In the genomic region with DNA sequence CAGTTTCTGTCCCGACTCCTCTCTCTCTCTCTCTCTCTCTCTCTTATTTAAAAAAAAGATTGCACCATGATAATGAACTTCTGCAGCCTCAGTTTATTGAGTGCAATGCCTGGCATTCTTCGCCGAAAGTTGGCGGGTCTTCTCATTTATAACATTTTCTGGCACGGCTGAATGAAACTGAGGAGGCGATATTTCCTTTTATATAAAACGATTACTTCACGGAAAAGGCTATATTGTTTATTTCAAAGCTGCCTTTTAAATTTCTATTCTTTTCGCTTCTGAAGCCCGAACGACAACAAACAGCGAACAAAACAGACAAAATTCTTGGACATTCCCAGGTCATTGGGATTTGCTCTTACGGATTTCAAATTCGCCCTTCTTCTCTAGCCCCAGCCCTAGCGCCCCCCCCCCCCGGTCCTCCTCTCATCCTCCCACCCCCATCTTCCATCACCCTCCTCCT, we compare ENCODE assay signal across 8 mouse cellular contexts. TPM values are rescaled to one million over a fixed set of nuclear protein-coding genes. Genes with fewer than 3 reads are reported as not detected.
DNase-seq lines count a peak whose midpoint lies in the region; ATAC-seq and TF ChIP-seq lines count a peak whose summit lies in the region.

No protein-coding gene starts in this region.

- no peaks in the 10 kb centered on the region for H3K9me3 ChIP-seq in hindbrain, embryonic 14.5 days (ENCODE audit: control insufficient read depth, low read length)
- H3K9me3 ChIP-seq in midbrain, embryonic 12.5 days = no peaks in the 10 kb centered on the region

- H3K9ac ChIP-seq in hindbrain, embryonic 14.5 days = peak overlapping the region; percentile 48
- H3K9ac ChIP-seq in midbrain, embryonic 12.5 days (replicated peaks) = peak overlapping the region; percentile 74

- peaks cover 26% of the 10 kb centered on the region for H3K27me3 ChIP-seq in kidney, adult 2 months (replicated peaks; ENCODE audit: control insufficient read depth, insufficient read depth, low read length)
- H3K27me3 ChIP-seq in hindbrain, embryonic 14.5 days (ENCODE audit: control insufficient read depth, insufficient read depth, low read length) = peaks cover 39% of the 10 kb centered on the region; the same call in 1 of the 2 replicates
- peaks cover 15% of the 10 kb centered on the region; the same call in 1 of the 2 replicates for H3K27me3 ChIP-seq in midbrain, embryonic 12.5 days

- 2% methylated on average over 15 of the region's 16 CpGs for WGBS in kidney, adult 2 months
- WGBS in hindbrain, embryonic 14.5 days = 0% methylated on average over 15 of the region's 16 CpGs
- under 1% methylated on average over 15 of the region's 16 CpGs for WGBS in midbrain, embryonic 12.5 days

- peak overlapping the region; percentile 37 for H3K4me3 ChIP-seq in kidney, adult 2 months (ENCODE audit: insufficient read depth, low read depth, low read length)
- peak overlapping the region; percentile 29 for H3K4me3 ChIP-seq in cortical plate, adult 2 months (ENCODE audit: insufficient read depth, low read length)
- H3K4me3 ChIP-seq in hindbrain, embryonic 14.5 days (replicated peaks; ENCODE audit: low read length) = peak overlapping the region; percentile 61
- peak overlapping the region; percentile 60 for H3K4me3 ChIP-seq in midbrain, embryonic 12.5 days

- H3K4me1 ChIP-seq in kidney, adult 2 months (ENCODE audit: control insufficient read depth, insufficient read depth, low read length) = no peaks in the 10 kb centered on the region
- H3K4me1 ChIP-seq in cortical plate, adult 2 months (ENCODE audit: control insufficient read depth, insufficient read depth, low read length) = no peaks in the 10 kb centered on the region
- H3K4me1 ChIP-seq in hindbrain, embryonic 14.5 days (replicated peaks; ENCODE audit: control insufficient read depth, insufficient read depth, low read length) = peaks cover 24% of the 10 kb centered on the region
- peaks cover 14% of the 10 kb centered on the region for H3K4me1 ChIP-seq in midbrain, embryonic 12.5 days

- no peak for ATAC-seq in hindbrain, embryonic 14.5 days (ENCODE audit: low FRiP score)
- ATAC-seq in midbrain, embryonic 12.5 days (ENCODE audit: low FRiP score, low read depth) = no peak

- DNase-seq in kidney, adult 2 months = peak; percentile 5
- no peak for DNase-seq in kidney, adult 8-10 months
- DNase-seq in hindbrain, embryonic 14.5 days (ENCODE audit: low spot score) = peak; percentile 32
- DNase-seq in spleen, postnatal 36 days (ENCODE audit: low spot score in 2 of 2) = no peak
- no peak for DNase-seq in c-Kit-positive CD71-positive TER-119-positive erythroid progenitor cells, embryonic 14.5 days (ENCODE audit: low spot score)
- DNase-seq in embryo, embryonic 10.5 days (ENCODE audit: low spot score) = no peak

- TF ChIP-seq POLR2A in kidney, adult 2 months (IDR thresholded peaks at IDR 0.05; ENCODE audit: low read depth, low read length) = no peak
- TF ChIP-seq POLR2A in cortical plate, adult 2 months (IDR thresholded peaks at IDR 0.05; ENCODE audit: extremely low read depth, insufficient read depth, low read length) = no peak

- no peak overlapping the region for H3K27ac ChIP-seq in kidney, adult 2 months (ENCODE audit: insufficient read depth, low read depth, low read length)
- no peak overlapping the region for H3K27ac ChIP-seq in cortical plate, adult 2 months (ENCODE audit: insufficient read depth, low read length)
- H3K27ac ChIP-seq in hindbrain, embryonic 14.5 days = no peak overlapping the region
- peak overlapping the region; percentile 91 for H3K27ac ChIP-seq in midbrain, embryonic 12.5 days (replicated peaks)

- peak overlapping the region; percentile 97 for H3K4me2 ChIP-seq in hindbrain, embryonic 14.5 days (replicated peaks)
- H3K4me2 ChIP-seq in midbrain, embryonic 12.5 days (replicated peaks) = peak overlapping the region; percentile 86

- H3K36me3 ChIP-seq in kidney, adult 2 months (ENCODE audit: control insufficient read depth, insufficient read depth, low read length) = no peaks in the 10 kb centered on the region
- no peaks in the 10 kb centered on the region for H3K36me3 ChIP-seq in hindbrain, embryonic 14.5 days (replicated peaks; ENCODE audit: control insufficient read depth, insufficient read depth)
- H3K36me3 ChIP-seq in midbrain, embryonic 12.5 days = no peaks in the 10 kb centered on the region

- TF ChIP-seq CTCF in kidney, adult 2 months (conservative IDR thresholded peaks at IDR 0.05; ENCODE audit: insufficient read depth, insufficient read length, low read depth, low read length) = no peak
- no peak for TF ChIP-seq CTCF in cortical plate, adult 2 months (IDR thresholded peaks at IDR 0.05; ENCODE audit: extremely low read depth, insufficient read depth, low read length)

RNA-seq across cellular contexts. Expression of gene Fst, which starts 1.0 kb away (rescaled TPM):
- 6.4 and 6.5 TPM in 2 replicates for polyA plus RNA-seq in kidney, adult 2 months (2012; rRNA removed)
- 4.4 and 5.7 TPM in 2 replicates for polyA plus RNA-seq in cortical plate, adult 2 months (2012; rRNA removed)
- polyA plus RNA-seq in hindbrain, embryonic 14.5 days (2014; fragmentation: Nextera tagmentation; extraction: Ambion mirVana) = 4.6 and 5.6 TPM in 2 replicates
- 36.1 and 40.5 TPM in 2 replicates for polyA plus RNA-seq in midbrain, embryonic 12.5 days (2016; fragmentation: Nextera tagmentation; extraction: Ambion mirVana)

Comparison
In these comparisons a context has a peak if more than half of its experiments do, and no peak if none do; other contexts are left out.
1. DNase-seq: peak in kidney, adult 2 months (single experiment) and hindbrain, embryonic 14.5 days (single experiment); none in kidney, adult 8-10 months (0 of 2), spleen, postnatal 36 days (0 of 2), c-Kit-positive CD71-positive TER-119-positive erythroid progenitor cells, embryonic 14.5 days (single experiment) and embryo, embryonic 10.5 days (single experiment).
2. Peak in every context shown above with its lines, with median percentiles within 50 percentile points of each other: H3K4me3 ChIP-seq.